Mouse (Mus musculus) spleen, adult 2 months (tissue): ENCODE measurements around the gene Rplp2. TPM values are rescaled to one million over a fixed set of nuclear protein-coding genes. Genes with fewer than 3 reads are reported as not detected.
A peak's percentile ranks its signal among the peaks of the same experiment; 100 is the strongest.

Experiments used
- DNase-seq, 2 experiments: peaks; one replicate each; pipeline versions ENCODE4 v3.0.0 to v3.0.0-alpha.2; 2012 to 2021; ENCODE audit warnings: low spot score in 2 of 2, low read depth in 1 of 2
- H3K27ac ChIP-seq: fragments of 200-500 bp; 2 replicates; pipeline ENCODE4 v1.5.1; 2012; ENCODE audit warnings: low read length, inconsistent platforms; ENCODE audit not compliant: insufficient read depth
- H3K27me3 ChIP-seq: fragments of 200-500 bp; 2 replicates; pipeline ENCODE4 v1.6.1; 2012; ENCODE audit warnings: mild to moderate bottlenecking, moderate library complexity, low read length, inconsistent platforms; ENCODE audit not compliant: control insufficient read depth, insufficient read depth
- H3K36me3 ChIP-seq: fragments of 200-500 bp; 2 replicates; pipeline ENCODE4 v1.6.1; 2012; ENCODE audit warnings: mild to moderate bottlenecking, low read length, inconsistent platforms; ENCODE audit not compliant: control insufficient read depth, insufficient read depth
- H3K4me1 ChIP-seq: fragments of 200-500 bp; 2 replicates; pipeline ENCODE4 v1.6.1; 2011; ENCODE audit warnings: inconsistent platforms; ENCODE audit not compliant: control insufficient read depth, insufficient read depth, insufficient read length
- H3K4me3 ChIP-seq: fragments of 200-500 bp; 2 replicates; pipeline ENCODE4 v1.5.1; 2011; ENCODE audit warnings: mild to moderate bottlenecking, inconsistent platforms; ENCODE audit not compliant: insufficient read depth, insufficient read length; ENCODE audit errors: extremely low read depth
- CTCF ChIP-seq: fragments of 200-500 bp; IDR thresholded peaks from 2 replicates; pipeline ENCODE4 v1.5.1; 2011; ENCODE audit warnings: mild to moderate bottlenecking, inconsistent platforms; ENCODE audit not compliant: insufficient read depth, insufficient read length, insufficient replicate concordance; ENCODE audit errors: extremely low read depth
- POLR2A ChIP-seq: fragments of 200-500 bp; IDR thresholded peaks from 2 replicates; pipeline ENCODE4 v1.6.1; 2011; ENCODE audit warnings: low read depth, low read length, inconsistent platforms
- WGBS: fragments of 180-500 bp; shearing (Covaris S2); methylation state at CpG from one replicate; pipeline ENCODE4 v1.1.7; 2018; 5-methylcytosine and 5-hydroxymethylcytosine counted together
- polyA plus RNA-seq: library from polyadenylated mRNA; depleted of rRNA; stranded (reverse); fragments of >200 nt; gene quantifications from 2 replicates; pipeline ENCODE4 v1.2.3, GENCODE M21; 2012

The Rplp2 gene
- polyA plus RNA-seq, 1 experiment: 645 TPM

DNA sequence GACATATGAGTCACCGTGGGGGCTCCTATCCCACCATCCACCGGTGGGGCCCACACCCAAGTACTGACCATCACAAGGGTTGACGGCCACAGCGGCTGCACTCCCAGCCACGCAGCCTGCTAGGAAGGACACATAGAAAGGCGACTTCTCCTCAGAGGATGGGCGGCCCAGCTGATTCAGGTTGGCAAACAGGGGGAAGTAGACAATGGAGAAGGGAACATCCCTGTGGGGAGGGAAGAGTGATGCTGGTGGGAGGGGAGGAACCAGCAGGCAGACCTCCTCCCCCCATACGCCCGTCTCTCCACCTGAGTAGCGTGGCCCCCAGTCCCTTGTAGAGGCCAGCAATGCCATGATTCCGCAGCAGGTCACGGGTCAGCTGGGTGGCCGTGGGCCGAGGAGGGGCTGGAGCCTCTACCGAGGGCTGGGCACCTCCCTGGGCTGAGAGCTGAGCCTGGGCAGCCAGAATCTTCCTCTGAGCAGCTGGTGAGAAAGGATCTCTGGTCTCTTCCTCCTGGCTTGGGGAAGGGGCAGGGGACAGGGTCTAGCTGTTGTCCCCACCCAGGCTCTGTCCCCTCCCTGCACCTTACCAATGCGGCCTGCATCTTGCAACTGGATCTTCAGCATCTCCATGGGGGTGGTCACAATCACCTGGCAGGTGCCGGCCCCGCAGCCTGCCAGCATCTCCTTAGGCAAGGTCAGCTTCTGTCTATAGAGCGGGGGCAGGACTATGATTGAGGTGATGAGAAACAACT, 15.6 kb upstream of the Rplp2 start:
- H3K4me1 ChIP-seq: peaks cover 21% of the 10 kb centered on the region; the same call in 1 of the 2 replicates
- H3K4me3 ChIP-seq: no peak overlapping the region
- WGBS: 96% methylated on average over 19 of the region's 19 CpGs
- TF ChIP-seq POLR2A (no peak), CTCF (no peak)
- no peak for DNase-seq
- H3K27ac ChIP-seq: no peak overlapping the region
- H3K27me3 ChIP-seq: no peaks in the 10 kb centered on the region
- H3K36me3 ChIP-seq: peaks cover 19% of the 10 kb centered on the region

DNA sequence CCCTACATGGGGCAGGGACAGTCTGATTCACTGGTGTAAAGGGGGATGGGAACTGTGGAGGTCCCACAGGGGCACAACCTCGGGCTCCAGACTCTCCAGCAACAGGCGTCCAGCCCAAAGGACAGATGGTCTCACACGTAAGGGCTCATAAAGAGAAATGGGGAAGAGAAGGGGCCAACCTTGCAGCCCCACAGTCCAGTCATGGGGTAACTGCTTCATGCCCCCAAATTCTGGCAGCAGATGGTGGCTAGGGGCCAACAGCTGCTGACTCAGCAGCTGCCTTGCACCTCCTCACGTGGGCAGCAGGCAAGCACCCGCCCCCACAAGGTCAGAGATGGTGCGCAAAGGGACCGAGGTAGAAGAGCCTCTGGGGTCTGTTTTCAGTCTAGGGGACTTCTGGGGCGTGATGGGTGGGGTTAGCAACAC, 15.0 kb upstream of the Rplp2 start:
- Histone ChIP-seq H3K27ac (no peak overlapping the region), H3K36me3 (peaks cover 19% of the 10 kb centered on the region), H3K27me3 (no peaks in the 10 kb centered on the region), H3K4me1 (peaks cover 22% of the 10 kb centered on the region; the same call in 1 of the 2 replicates), H3K4me3 (no peak overlapping the region)
- 77% methylated on average over 8 of the region's 8 CpGs for WGBS
- no peak for DNase-seq
- no peak for TF ChIP-seq CTCF
- no peak for TF ChIP-seq POLR2A

- Histone ChIP-seq H3K4me3 (no peak overlapping the region), H3K27ac (no peak overlapping the region), H3K36me3 (peaks cover 19% of the 10 kb centered on the region), H3K4me1 (peaks cover 24% of the 10 kb centered on the region; the same call in 1 of the 2 replicates), H3K27me3 (no peaks in the 10 kb centered on the region)
- 93% methylated on average over 6 of the region's 6 CpGs for WGBS
- DNase-seq: no peak
- TF ChIP-seq POLR2A: no peak
- no peak for TF ChIP-seq CTCF
Measured at GRCm38 (mm10) chr7:141432741-141433516, 14.2 kb upstream of the Rplp2 start.

GRCm38 (mm10) chr7:141433517-141434400, 13.4 kb upstream of the Rplp2 start:
- Histone ChIP-seq H3K4me1 (peaks cover 24% of the 10 kb centered on the region; the same call in 1 of the 2 replicates), H3K36me3 (peaks cover 19% of the 10 kb centered on the region), H3K27ac (no peak overlapping the region), H3K27me3 (no peaks in the 10 kb centered on the region), H3K4me3 (no peak overlapping the region)
- TF ChIP-seq POLR2A (no peak), CTCF (no peak)
- 89% methylated on average over 15 of the region's 15 CpGs for WGBS
- no peak for DNase-seq

DNA sequence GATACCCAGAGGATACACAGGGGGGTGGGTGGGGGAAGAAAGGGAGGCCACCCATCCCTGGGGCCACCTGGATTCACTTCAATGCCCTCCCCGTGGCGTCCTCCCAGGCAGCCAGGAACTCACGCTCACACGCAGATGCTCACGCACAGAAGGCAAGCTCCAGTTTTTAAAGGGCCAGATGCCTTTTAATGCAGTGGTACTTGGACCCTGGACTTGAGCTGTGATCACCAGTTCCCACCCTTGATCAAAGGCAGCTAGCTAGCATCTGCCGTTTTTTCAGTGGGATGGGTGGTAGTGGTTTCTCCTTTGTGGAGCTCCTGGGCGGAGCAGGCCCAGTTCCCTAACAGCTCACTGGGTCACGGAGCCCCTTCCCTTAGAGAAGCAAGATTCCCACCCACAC, 12.7 kb upstream of the Rplp2 start:
- WGBS: 26% methylated on average over 8 of the region's 8 CpGs
- TF ChIP-seq CTCF: no peak
- no peak for TF ChIP-seq POLR2A
- Histone ChIP-seq H3K4me1 (peaks cover 24% of the 10 kb centered on the region; the same call in 1 of the 2 replicates), H3K36me3 (peaks cover 19% of the 10 kb centered on the region), H3K4me3 (peak overlapping the region; percentile 63; the same call in 1 of the 2 replicates), H3K27ac (no peak overlapping the region; the same call in 1 of the 2 replicates), H3K27me3 (no peaks in the 10 kb centered on the region)
- DNase-seq: peak in 1 of 2 experiments; percentile 3
